13 mouse cellular contexts compared by ENCODE assay signal in genomic region chr11:4800654-4801053, GRCm38 (mm10). TPM values are rescaled to one million over a fixed set of nuclear protein-coding genes. Genes with fewer than 3 reads are reported as not detected.
"Had no signal": no experiment of that assay in that cellular context is flagged by ENCODE, and none has a peak within 500 bp of the region (broad histone marks: within the 10 kb centered on the region; RNA-seq: fewer than 3 reads in every experiment).

No protein-coding gene starts in this region.

- H3K4me2 ChIP-seq: limb, embryonic 13.5 days; midbrain, embryonic 13.5 days had no signal

- ATAC-seq: intestine, postnatal 0 days; midbrain, embryonic 13.5 days had no signal

- H3K27ac ChIP-seq: limb, embryonic 13.5 days; liver, embryonic 14.5 days; midbrain, embryonic 13.5 days had no signal

- H3K27me3 ChIP-seq: limb, embryonic 13.5 days; midbrain, embryonic 13.5 days had no signal

- H3K9ac ChIP-seq: limb, embryonic 13.5 days; liver, embryonic 14.5 days; midbrain, embryonic 13.5 days had no signal

- H3K4me3 ChIP-seq: limb, embryonic 13.5 days; midbrain, embryonic 13.5 days had no signal

- H3K9me3 ChIP-seq: limb, embryonic 13.5 days; midbrain, embryonic 13.5 days had no signal

- DNase-seq: layer of hippocampus, postnatal 36 days; left cerebral cortex, postnatal 4 days; lung, adult 18-20 months; lung, postnatal 36 days; right cerebral cortex, postnatal 14 days; thymus, postnatal 36 days had no signal

RNA-seq across cellular contexts. Expression of gene Cabp7, which starts 54.1 kb away (rescaled TPM):
- total RNA-seq: liver, adult 2 months; megakaryocyte progenitor cell, adult 5-6 weeks had no signal
- polyA plus RNA-seq: liver, adult 2 months; small intestine, adult 2 months had no signal
